Mouse (Mus musculus): Measurements from ENCODE around the gene Kcne4. TPM values are rescaled to one million over a fixed set of nuclear protein-coding genes. Genes with fewer than 3 reads are reported as not detected.

Kcne4 gene
- polyA plus RNA-seq, 1 experiment from 2014 or later = 0.33 TPM

GRCm38 (mm10) chr1:78845661-78846060, 29.1 kb downstream of the Kcne4 start:
- Histone ChIP-seq H3K27me3 (ENCODE audit: control insufficient read depth, insufficient read depth, low read length) (no peaks in the 10 kb centered on the region), H3K4me2 (no peak overlapping the region), H3K36me3 (ENCODE audit: control insufficient read depth, insufficient read depth, low read length) (no peaks in the 10 kb centered on the region), H3K27ac (ENCODE audit: low read depth, low read length) (no peak overlapping the region), H3K4me1 (ENCODE audit: control insufficient read depth, insufficient read depth, low read length) (no peaks in the 10 kb centered on the region), H3K9me3 (replicated peaks; ENCODE audit: control insufficient read depth, low read length) (no peaks in the 10 kb centered on the region), H3K9ac (ENCODE audit: low read depth, low read length) (no peak overlapping the region), H3K4me3 (ENCODE audit: low read depth, low read length) (no peak overlapping the region)
- no peak for ATAC-seq (replicated peaks; ENCODE audit: insufficient number of reproducible peaks, low FRiP score, low TSS enrichment)
- WGBS (ENCODE audit: insufficient replicate concordance) = 84% methylated on average over 1 of the region's 1 CpGs

DNA sequence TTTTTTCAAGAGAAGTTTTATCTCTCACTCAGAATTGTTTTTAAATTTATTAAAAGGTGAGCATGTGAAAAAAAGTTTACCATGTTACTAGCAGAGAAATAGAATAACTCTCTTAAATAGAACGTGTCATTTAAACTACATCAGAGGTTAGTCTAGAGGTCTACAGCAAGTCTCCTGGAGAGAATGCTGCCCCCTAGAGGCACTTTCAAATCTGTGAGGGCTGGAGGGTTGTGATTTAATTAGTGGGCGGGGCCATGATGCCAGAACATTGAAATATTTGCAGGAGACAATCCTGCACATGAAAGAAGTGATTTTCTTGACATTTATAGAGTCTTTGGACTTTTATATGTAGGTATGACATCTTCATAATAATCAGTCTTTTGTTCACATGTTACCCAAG, 29.9 kb downstream of the Kcne4 start:
- Histone ChIP-seq H3K27me3 (ENCODE audit: control insufficient read depth, insufficient read depth, low read length) (no peaks in the 10 kb centered on the region), H3K4me3 (ENCODE audit: low read depth, low read length) (no peak overlapping the region), H3K9ac (ENCODE audit: low read depth, low read length) (no peak overlapping the region), H3K36me3 (ENCODE audit: control insufficient read depth, insufficient read depth, low read length) (no peaks in the 10 kb centered on the region), H3K9me3 (replicated peaks; ENCODE audit: control insufficient read depth, low read length) (no peaks in the 10 kb centered on the region), H3K4me1 (ENCODE audit: control insufficient read depth, insufficient read depth, low read length) (no peaks in the 10 kb centered on the region), H3K4me2 (no peak overlapping the region), H3K27ac (ENCODE audit: low read depth, low read length) (no peak overlapping the region)
- WGBS (ENCODE audit: insufficient replicate concordance) = 43% methylated on average over 2 of the region's 2 CpGs
- no peak for ATAC-seq (replicated peaks; ENCODE audit: insufficient number of reproducible peaks, low FRiP score, low TSS enrichment)

GRCm38 (mm10) chr1:78852408-78853093, 36.0 kb downstream of the Kcne4 start:
- no peaks in the 10 kb centered on the region for H3K27me3 ChIP-seq (ENCODE audit: control insufficient read depth, insufficient read depth, low read length)
- H3K4me2 ChIP-seq = no peak overlapping the region
- no peaks in the 10 kb centered on the region for H3K9me3 ChIP-seq (replicated peaks; ENCODE audit: control insufficient read depth, low read length)
- no peaks in the 10 kb centered on the region for H3K36me3 ChIP-seq (ENCODE audit: control insufficient read depth, insufficient read depth, low read length)
- H3K4me1 ChIP-seq (ENCODE audit: control insufficient read depth, insufficient read depth, low read length) = no peaks in the 10 kb centered on the region
- ATAC-seq (replicated peaks; ENCODE audit: insufficient number of reproducible peaks, low FRiP score, low TSS enrichment) = no peak
- H3K27ac ChIP-seq (ENCODE audit: low read depth, low read length) = no peak overlapping the region
- no peak overlapping the region for H3K9ac ChIP-seq (ENCODE audit: low read depth, low read length)
- H3K4me3 ChIP-seq (ENCODE audit: low read depth, low read length) = no peak overlapping the region
- 64% methylated on average over 17 of the region's 17 CpGs for WGBS (ENCODE audit: insufficient replicate concordance)

- Histone ChIP-seq H3K4me3 (ENCODE audit: low read depth, low read length) (no peak overlapping the region), H3K9ac (ENCODE audit: low read depth, low read length) (no peak overlapping the region), H3K27me3 (ENCODE audit: control insufficient read depth, insufficient read depth, low read length) (no peaks in the 10 kb centered on the region), H3K36me3 (ENCODE audit: control insufficient read depth, insufficient read depth, low read length) (no peaks in the 10 kb centered on the region), H3K27ac (ENCODE audit: low read depth, low read length) (no peak overlapping the region), H3K4me2 (no peak overlapping the region), H3K4me1 (ENCODE audit: control insufficient read depth, insufficient read depth, low read length) (no peaks in the 10 kb centered on the region), H3K9me3 (replicated peaks; ENCODE audit: control insufficient read depth, low read length) (no peaks in the 10 kb centered on the region)
- 76% methylated on average over 3 of the region's 3 CpGs for WGBS (ENCODE audit: insufficient replicate concordance)
- ATAC-seq (replicated peaks; ENCODE audit: insufficient number of reproducible peaks, low FRiP score, low TSS enrichment) = no peak
Observed at GRCm38 (mm10) chr1:78853094-78853445, 36.5 kb downstream of the Kcne4 start.

DNA sequence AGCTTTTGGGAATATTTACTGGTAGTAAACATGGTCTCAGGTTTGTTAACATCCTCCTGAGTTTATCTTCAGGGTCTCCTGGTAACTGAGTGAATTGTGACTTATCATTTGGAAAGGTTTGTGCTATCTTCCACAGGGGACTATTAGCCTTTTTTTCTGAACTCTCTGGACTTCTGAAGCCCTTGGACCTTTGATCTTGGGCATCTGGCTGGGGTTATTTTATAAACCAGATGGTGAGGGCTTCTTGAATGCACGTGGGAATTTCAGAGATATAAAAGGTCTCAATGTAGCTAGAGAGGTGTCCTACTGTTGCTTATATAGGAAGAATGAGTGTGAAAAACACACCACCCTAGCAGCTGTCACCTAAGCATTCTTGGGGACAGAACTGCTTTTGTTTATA, 37.7 kb downstream of the Kcne4 start:
- 32% methylated on average over 1 of the region's 1 CpGs for WGBS (ENCODE audit: insufficient replicate concordance)
- H3K4me2 ChIP-seq = no peak overlapping the region
- no peak overlapping the region for H3K27ac ChIP-seq (ENCODE audit: low read depth, low read length)
- H3K27me3 ChIP-seq (ENCODE audit: control insufficient read depth, insufficient read depth, low read length) = no peaks in the 10 kb centered on the region
- H3K4me1 ChIP-seq (ENCODE audit: control insufficient read depth, insufficient read depth, low read length) = no peaks in the 10 kb centered on the region
- no peaks in the 10 kb centered on the region for H3K36me3 ChIP-seq (ENCODE audit: control insufficient read depth, insufficient read depth, low read length)
- no peak overlapping the region for H3K9ac ChIP-seq (ENCODE audit: low read depth, low read length)
- no peaks in the 10 kb centered on the region for H3K9me3 ChIP-seq (replicated peaks; ENCODE audit: control insufficient read depth, low read length)
- no peak for ATAC-seq (replicated peaks; ENCODE audit: insufficient number of reproducible peaks, low FRiP score, low TSS enrichment)
- H3K4me3 ChIP-seq (ENCODE audit: low read depth, low read length) = no peak overlapping the region

GRCm38 (mm10) chr1:78859573-78859972, 43.0 kb downstream of the Kcne4 start:
- H3K27ac ChIP-seq (ENCODE audit: low read depth, low read length) = no peak overlapping the region
- H3K4me3 ChIP-seq (ENCODE audit: low read depth, low read length) = no peak overlapping the region
- no peaks in the 10 kb centered on the region for H3K4me1 ChIP-seq (ENCODE audit: control insufficient read depth, insufficient read depth, low read length)
- H3K36me3 ChIP-seq (ENCODE audit: control insufficient read depth, insufficient read depth, low read length) = no peaks in the 10 kb centered on the region
- H3K9me3 ChIP-seq (replicated peaks; ENCODE audit: control insufficient read depth, low read length) = no peaks in the 10 kb centered on the region
- no peaks in the 10 kb centered on the region for H3K27me3 ChIP-seq (ENCODE audit: control insufficient read depth, insufficient read depth, low read length)
- H3K9ac ChIP-seq (ENCODE audit: low read depth, low read length) = no peak overlapping the region
- no peak overlapping the region for H3K4me2 ChIP-seq
- 69% methylated on average over 4 of the region's 4 CpGs for WGBS (ENCODE audit: insufficient replicate concordance)
- no peak for ATAC-seq (replicated peaks; ENCODE audit: insufficient number of reproducible peaks, low FRiP score, low TSS enrichment)

- no peak overlapping the region for H3K4me2 ChIP-seq
- H3K27me3 ChIP-seq (ENCODE audit: control insufficient read depth, insufficient read depth, low read length) = no peaks in the 10 kb centered on the region
- no peak overlapping the region for H3K9ac ChIP-seq (ENCODE audit: low read depth, low read length)
- no peaks in the 10 kb centered on the region for H3K36me3 ChIP-seq (ENCODE audit: control insufficient read depth, insufficient read depth, low read length)
- 60% methylated on average over 7 of the region's 7 CpGs for WGBS (ENCODE audit: insufficient replicate concordance)
- H3K27ac ChIP-seq (ENCODE audit: low read depth, low read length) = no peak overlapping the region
- no peak overlapping the region for H3K4me3 ChIP-seq (ENCODE audit: low read depth, low read length)
- H3K9me3 ChIP-seq (replicated peaks; ENCODE audit: control insufficient read depth, low read length) = no peaks in the 10 kb centered on the region
- ATAC-seq (replicated peaks; ENCODE audit: insufficient number of reproducible peaks, low FRiP score, low TSS enrichment) = no peak
- H3K4me1 ChIP-seq (ENCODE audit: control insufficient read depth, insufficient read depth, low read length) = no peaks in the 10 kb centered on the region
Observed at GRCm38 (mm10) chr1:78860056-78860455, 43.5 kb downstream of the Kcne4 start.

- Histone ChIP-seq H3K27ac (ENCODE audit: low read depth, low read length) (no peak overlapping the region), H3K36me3 (ENCODE audit: control insufficient read depth, insufficient read depth, low read length) (no peaks in the 10 kb centered on the region), H3K4me2 (no peak overlapping the region), H3K4me1 (ENCODE audit: control insufficient read depth, insufficient read depth, low read length) (peaks cover 3% of the 10 kb centered on the region; the same call in 1 of the 2 replicates), H3K27me3 (ENCODE audit: control insufficient read depth, insufficient read depth, low read length) (no peaks in the 10 kb centered on the region), H3K9me3 (replicated peaks; ENCODE audit: control insufficient read depth, low read length) (no peaks in the 10 kb centered on the region), H3K4me3 (ENCODE audit: low read depth, low read length) (no peak overlapping the region), H3K9ac (ENCODE audit: low read depth, low read length) (no peak overlapping the region)
- no peak for ATAC-seq (replicated peaks; ENCODE audit: insufficient number of reproducible peaks, low FRiP score, low TSS enrichment)
- 62% methylated on average over 1 of the region's 1 CpGs for WGBS (ENCODE audit: insufficient replicate concordance)
Observed at GRCm38 (mm10) chr1:78862281-78862680, 45.7 kb downstream of the Kcne4 start.

GRCm38 (mm10) chr1:78863833-78864232, 47.3 kb downstream of the Kcne4 start:
- Histone ChIP-seq H3K36me3 (ENCODE audit: control insufficient read depth, insufficient read depth, low read length) (no peaks in the 10 kb centered on the region), H3K27ac (ENCODE audit: low read depth, low read length) (no peak overlapping the region)
- WGBS (ENCODE audit: insufficient replicate concordance) = 56% methylated on average over 2 of the region's 2 CpGs

More at GRCm38 (mm10) chr1:78863833-78864232, 47.3 kb downstream of the Kcne4 start:
- Histone ChIP-seq H3K4me2 (no peak overlapping the region), H3K9me3 (replicated peaks; ENCODE audit: control insufficient read depth, low read length) (no peaks in the 10 kb centered on the region), H3K27me3 (ENCODE audit: control insufficient read depth, insufficient read depth, low read length) (no peaks in the 10 kb centered on the region), H3K4me3 (ENCODE audit: low read depth, low read length) (no peak overlapping the region), H3K4me1 (ENCODE audit: control insufficient read depth, insufficient read depth, low read length) (peaks cover 3% of the 10 kb centered on the region; the same call in 1 of the 2 replicates), H3K9ac (ENCODE audit: low read depth, low read length) (no peak overlapping the region)
- ATAC-seq (replicated peaks; ENCODE audit: insufficient number of reproducible peaks, low FRiP score, low TSS enrichment) = no peak
